Mouse (Mus musculus) thymus, postnatal 4 days (tissue): Measurements from ENCODE around the gene Lhpp.
A peak's percentile ranks its signal among the peaks of the same experiment; 100 is the strongest.

ENCODE experiments used
- DNase-seq: peaks from one replicate; pipeline ENCODE4 v3.0.0; 2021

The Lhpp gene

DNA sequence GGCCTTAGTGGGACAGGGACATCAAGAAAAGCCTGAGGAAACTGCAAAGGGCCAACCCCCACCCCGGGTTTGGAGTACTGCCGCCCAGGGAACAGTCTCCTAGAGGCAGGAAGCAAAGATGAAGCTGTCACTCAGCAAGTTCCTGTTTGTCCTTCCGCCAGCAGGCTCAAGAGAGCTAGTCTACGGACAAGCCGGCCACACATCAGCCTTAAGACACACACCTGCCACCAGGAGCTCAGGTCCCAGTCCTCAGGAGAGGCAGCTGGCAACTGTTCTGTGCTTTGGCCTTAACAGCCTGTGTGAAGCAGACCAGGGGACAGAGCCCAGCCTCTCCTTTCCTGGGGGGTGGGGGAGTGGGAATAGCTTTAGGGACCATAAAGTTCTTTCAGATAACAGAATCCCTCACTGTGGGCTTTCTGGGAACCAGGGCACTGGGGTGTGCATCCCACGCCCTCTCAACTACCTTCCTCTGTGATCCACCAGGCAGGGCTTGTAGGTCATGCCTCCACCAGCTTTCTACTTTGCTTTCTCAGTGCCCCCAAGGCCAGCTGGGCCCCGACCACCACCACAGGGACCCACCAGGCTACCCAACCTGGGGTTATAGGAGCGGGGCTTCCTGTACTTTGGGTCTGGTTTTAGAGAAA, 103.2 kb downstream of the Lhpp start:
- DNase-seq: peak; percentile 29

DNA sequence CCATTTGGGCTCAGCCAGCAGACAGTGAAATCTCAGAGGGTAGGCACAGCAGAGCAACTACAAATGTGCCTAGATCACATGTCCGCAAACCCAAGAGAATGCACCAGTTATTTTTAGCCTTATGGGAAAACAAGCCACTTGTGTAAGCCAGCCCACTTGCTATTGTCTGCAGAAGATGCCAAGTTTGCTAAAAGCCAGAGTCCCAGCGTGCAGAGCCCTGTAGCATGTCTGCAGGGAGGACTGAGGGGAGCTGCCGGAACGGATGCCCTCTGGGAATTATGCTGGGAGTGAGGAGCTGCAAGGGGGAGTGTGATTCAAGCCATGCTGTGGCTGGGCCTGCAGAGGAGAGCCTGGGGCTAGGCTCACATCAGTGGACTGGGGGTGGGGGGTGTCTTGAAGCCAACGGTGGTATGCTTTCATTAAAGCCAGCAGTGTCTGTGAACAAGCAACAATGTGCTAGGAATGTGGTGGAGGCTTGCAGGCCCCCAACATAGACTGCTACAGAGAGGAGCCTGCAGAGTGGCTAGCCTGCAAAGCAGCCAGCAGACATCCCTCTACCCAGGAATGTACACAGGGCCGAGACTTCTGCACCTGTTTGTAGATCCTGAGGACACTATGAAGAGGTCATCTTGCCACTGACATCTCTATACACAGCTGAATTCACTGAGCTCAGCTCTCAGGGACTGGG, 103.9 kb downstream of the Lhpp start:
- no peak for DNase-seq

DNA sequence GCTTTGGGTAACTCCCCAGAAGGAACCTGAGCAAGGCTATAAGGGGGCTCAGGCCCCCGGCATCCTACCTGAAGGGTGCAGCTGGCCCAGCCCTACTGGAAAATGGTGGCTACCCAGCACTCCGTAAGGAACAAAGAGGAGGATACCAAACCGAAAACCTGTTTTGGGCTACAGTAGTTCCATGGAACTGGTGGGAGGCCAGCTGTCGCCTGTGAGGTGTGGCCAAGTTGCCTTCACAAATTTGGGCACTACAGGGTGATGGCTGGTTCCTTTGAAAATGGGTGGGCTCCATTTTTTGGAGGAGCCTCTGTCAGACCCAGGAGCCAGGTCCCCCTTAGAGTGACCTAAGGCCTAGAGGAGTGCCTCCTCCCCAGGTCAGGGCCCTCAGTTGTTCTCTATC, 104.8 kb downstream of the Lhpp start:
- DNase-seq: no peak

DNA sequence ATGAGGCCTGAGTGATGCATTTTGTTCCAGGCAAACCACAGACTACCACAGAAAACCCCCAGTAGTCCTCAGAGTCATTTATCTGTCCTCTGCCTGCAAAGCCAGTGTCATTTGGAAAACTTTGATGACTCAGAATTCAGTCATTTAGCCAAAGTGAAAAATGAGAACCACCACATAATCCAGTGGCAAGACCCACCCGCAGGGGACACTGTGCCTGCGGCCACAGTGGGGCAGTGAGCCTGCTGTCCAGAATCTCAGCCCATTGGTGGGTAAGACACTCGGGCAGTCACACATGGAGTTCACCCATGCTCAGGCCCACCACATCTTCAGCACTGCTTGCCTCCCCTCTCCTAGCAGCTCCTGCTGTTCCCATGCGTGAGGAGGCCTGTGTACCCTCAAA, 109.1 kb downstream of the Lhpp start:
- DNase-seq: no peak

DNA sequence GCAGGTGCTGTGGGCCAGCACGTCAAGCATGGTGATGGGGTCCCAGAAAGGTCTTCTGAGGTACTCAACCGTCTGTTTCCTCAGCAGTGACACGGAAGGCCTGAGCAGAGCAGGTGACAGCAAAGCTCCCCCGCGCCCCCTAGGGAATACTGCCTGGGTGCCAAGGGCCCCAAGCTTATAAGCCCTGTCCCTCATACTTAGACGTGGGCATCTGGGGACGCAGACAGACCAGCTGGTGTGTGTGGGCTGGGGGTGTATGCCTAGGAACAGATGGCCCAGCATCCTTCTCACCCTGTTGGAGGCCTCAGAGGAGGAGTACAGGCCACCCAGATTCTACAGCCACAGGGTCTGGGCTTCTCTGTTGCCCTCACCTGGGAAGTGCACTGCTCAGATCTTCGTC, 110.1 kb downstream of the Lhpp start:
- peak; percentile 64 for DNase-seq

DNA sequence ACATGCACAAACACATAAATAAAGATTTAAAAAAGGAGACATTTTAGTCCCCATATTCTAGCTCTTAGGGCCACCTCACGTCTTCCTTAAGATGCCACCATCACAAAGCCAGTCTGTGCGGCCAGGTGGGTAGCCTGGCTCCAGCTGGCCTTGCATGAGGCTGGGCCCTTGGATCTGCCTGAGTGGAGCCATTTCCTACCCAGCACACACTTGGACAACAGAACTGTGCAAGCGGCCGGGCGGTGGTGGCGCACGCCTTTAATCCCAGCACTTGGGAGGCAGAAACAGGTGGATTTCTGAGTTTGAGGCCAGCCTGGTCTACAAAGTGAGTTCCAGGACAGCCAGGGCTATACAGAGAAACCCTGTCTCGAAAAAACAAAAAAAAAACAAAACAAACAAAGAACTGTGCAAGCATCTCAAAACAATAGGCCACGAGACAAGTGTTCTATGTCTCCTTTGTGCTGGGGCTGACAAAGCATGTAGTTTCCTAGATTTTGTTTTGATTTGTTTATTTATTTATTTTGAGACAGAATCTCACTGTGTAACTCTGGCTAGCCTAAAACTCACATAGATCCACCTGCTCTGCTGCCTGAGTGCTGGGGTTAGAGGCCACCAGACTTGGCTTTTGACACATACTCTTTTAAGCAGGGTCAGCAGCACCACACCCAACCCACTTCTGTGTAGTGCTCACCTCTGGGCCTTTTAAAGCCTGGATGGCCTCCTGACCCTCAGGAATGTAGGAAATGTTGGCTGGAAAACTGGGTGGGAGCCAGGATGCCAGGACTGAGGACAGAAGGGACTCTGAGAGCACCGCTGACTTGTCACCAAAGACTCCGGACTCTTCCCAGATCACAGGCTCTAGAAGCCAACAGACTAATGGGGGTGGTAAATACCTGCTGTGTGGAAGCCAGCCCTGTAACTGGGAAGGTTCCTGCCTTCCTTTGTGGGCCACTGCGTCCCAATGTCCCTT, 112.2 kb downstream of the Lhpp start:
- no peak for DNase-seq

DNA sequence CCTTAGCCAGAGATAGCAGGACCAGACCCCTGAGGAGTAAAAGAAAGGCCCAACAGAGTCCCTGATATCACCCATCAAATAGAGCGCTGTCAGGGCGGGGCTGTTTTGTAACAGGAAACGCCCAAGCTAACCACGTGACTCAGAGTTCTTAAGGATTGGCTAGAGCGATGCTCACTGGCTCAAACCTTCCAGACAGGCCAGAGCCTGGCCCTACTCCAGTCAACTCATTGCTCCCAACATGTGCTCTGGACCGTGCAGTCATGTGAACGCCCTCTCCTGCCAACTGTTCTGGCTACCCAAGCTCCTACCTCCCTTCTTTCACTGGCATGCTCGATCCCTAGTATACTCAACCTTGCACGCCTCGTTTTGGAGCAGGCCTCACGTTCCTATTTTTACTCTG, 113.5 kb downstream of the Lhpp start:
- no peak for DNase-seq

DNA sequence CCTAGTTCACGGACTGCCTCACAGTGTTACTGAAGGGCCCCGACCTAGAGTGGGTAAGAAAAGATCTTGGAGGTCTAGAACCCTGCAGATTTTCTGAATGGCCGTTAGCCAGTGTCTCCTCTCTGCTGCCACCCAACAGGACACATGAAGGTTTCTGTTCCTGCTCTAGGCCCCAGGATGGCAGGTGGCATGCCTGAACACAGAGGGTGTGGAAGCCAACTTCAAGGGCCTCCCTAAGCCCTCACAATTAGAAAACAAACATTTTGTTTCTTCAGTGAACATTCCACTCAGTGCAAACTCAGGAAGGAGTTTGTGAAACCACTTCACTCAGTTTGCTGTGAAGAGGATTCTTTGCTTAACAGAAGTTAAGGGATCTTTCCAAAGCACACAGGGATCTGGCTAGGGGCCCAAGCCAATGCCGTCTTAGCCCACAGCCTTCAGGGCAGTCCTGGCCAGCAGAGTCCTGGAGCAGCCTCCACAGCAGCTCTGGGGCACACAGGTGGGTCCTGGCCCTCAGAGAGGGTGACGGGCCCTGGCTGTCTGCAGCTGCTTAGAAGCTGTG, 114.1 kb downstream of the Lhpp start:
- DNase-seq: no peak

DNA sequence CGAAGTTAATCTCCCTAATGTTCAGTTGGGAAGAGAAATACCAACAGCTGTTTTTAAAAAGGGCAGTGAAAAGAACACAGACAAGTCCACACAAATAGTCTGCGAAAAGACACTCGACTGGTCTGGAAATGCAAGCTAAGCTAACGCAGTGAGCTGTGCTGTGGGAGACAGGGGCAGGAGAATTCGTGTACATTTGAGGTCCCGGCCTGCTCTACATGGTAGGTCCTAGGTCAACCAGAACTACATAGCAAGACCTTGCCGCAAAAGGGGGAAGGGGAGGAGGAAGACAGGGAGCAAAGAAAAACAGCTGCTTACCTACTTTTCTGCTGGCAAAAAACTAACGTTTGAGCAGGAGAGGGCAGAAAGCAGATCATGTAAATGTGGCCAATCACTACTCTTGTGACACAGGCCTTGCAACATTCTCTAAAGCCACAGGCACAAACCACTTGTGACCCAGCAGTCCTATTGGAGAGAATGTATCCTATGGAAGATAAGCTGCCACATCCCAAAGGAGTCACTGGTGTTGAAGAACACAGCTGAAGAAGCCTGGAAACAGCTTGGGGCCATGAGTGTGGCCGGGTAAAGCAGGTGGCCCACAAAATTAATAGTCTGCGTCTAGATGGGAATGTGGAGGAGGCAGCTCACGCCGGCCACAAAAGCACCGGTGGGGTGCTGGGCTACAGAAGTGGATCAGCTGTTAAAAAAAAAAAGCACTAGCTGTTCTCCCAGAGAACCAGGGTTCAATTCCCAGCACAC, 115.8 kb downstream of the Lhpp start:
- DNase-seq: no peak

DNA sequence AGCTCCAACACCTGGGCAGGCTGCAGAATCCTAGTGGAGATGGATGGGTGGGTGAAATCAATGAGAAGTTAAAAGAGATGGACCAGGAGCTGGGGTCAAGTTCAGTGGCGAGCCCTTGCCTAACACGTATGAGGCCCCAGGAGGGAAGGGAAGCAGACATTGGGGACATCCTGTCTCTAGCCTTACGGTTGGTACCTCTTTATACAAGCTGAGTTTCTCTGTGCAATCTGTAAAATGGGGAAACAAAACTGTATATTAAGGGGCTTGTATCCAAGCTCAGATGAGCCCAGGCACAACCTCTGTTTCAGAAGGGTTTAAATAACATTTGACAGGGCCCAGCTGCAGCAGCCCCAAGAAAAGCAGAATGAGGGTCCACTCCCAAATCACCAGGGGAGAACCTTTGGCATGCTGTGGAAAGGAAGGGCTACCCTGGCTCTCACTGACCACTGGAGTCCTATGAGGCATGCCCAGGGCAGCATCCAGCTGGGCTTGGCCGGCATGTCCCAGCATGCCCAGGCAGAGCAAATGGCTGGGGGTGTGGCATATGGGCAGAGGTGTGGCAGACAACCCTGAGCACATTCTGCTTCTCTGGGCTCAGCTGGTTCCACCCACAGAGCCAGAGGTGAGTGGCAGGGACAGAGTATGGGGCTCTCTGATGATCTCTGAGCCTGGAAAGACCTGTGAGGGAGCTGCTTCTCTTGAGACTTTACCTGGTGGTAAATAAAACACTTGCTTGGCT, 118.8 kb downstream of the Lhpp start:
- DNase-seq: no peak

DNA sequence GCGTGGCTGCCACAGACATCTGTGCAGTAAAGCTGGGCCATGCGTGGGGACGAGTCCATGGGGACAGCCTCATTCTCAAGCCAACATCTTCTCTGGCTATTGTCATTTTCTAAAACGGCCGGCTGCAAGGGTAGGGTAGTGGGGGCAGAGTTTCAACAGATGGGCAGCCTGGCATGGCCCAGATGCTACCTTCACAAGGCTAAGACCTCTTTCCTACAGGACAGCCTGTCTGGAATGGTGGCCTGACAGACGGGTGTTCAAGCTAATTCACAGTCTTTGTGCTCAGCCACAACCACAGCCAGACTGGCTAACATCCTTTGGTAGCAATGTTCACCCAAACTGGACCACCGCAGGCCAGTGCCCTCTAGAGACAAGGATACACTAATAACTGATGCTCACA, 120.1 kb downstream of the Lhpp start:
- no peak for DNase-seq

DNA sequence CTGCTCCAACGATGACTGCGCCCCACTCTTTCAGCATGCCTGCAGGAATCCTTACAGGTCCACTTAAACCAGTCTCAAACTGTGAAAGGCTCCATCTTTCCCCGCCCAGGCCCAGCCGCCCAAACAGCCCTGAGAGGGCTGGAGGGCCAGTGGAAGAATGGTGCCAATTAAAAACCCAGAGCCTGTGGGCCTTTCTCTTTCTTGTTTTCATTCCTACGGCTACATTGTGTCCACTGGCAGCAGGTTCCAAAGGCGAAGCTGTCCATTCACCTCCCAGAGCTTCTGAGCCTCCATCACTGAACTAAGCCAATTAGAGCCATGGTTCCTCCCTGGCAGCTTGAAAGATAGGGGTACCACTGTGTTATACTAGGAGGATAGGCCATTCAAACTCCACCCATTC, 121.1 kb downstream of the Lhpp start:
- DNase-seq: no peak

DNA sequence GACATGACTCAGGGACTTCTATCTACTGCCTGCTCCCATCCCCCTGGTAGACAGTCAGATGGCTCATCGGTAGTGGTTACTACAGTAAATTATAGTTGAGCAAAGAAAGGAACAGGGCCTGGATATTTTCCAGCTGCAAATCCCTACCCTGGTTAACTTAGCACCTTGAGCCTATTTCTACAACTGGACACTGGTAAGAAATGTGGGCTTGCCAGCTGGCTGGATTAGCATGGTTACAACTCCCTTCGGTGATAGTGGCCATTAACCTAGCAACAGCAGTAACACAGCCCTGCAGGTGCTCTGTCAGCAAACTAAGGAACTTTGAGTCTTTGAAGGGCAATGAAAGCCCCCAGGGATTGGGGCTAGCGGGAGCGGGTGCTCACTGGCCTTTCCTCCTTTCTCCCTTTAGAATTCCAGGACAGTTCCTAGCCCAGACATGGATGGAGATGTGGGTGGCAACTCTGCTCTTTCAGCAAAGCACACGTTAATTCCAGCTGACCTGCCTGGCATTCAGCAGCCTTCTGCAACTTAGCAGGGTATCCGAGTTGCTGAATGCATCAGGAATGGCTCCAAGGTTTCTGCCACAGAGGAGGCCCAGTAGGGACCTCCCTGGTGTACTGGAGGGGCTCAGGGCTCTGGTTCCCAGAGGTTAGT, 121.8 kb downstream of the Lhpp start:
- DNase-seq: no peak

DNA sequence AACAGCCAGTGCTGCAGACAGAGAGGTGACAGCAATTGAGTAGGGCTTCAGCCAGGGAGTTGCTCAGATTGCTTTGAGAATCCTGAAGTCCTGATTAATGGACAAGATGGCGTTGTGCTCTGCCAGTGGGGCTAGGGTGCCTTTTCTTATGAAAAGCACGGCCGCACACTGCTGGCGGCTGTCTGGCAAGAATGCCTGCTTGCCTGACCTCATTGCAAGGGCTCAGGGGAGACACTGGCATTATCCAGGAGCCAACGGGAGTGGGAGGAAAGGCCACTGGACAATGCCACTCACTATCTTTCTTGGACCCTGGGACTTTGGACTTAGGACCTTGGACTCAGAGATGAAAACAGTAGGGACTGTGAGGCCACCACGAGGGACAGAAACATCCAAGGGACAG, 123.1 kb downstream of the Lhpp start:
- no peak for DNase-seq

DNA sequence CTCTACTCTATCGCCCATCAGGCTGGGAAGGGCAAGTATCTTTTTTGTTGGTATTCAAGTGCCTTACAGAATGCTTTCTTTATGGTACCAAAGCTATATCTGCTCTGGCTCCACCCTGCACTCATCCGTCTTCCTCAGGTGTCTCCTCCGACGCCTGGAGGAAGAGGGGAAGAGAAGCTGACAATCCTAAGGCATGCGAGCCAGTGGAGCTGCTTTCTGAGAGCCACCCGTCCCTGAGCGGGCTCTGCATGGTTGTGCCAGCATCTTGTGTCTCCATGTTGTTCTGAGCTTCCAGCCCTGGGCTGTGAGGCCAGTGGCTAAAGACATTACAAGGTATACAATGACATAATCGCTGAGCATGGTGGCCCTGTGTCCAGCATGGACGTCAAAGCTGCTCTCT, 123.8 kb downstream of the Lhpp start:
- DNase-seq: no peak

DNA sequence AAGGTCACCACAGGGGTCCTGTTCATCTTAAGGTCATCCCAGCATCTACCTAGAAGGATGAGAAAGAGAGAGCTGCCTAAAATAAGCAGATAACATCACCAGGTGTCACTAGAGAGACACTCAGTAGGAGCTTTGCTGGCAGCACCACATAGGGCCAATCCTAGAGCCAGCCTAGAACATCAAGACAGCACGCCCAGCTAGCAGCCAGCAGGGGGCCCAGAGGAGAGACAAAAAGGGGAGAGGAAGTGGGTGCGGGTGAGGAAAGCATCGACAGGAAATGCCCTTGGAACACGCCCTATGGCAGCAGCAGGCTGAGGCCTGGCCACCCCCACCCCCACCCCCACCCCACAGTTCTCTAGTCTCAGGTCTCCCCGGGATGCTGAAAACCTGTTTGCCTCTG, 124.7 kb downstream of the Lhpp start:
- peak; percentile 94 for DNase-seq

DNA sequence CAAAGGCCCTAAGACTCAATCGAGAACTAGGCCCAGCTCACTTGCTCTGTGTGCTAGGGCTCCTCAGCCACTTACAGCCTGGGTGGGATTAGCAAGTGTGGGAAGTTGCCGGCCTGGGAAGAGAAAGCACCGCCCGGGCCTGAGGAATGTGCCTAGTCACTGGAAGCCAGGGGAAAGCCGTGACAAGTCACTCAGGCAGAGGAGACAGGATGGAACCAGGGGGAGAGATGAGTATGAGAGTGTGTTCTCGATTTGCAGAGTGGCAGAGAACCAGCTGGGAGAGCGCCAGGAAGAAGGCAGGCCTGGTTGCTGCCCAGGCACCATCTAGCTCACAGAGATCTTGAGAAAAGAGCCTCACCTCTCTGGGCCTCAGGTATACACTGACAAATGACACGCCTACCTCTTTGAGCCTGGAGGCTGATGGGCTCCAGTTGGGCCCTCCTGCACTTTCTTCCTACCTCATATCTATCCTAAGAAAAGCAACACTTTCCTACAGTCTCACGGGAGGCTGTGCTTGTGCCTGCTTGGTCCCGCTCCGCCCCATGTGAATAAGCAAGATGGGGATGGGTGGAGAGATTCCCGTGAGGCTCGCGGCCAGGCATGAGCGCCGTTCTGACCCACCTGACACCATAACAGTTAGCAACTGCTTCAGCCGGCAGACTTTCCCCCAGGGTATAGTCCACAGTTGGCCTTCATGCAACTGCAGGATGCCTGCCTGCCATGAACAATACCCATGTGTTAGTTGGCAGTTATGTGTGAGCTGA, 125.8 kb downstream of the Lhpp start:
- DNase-seq: peak; percentile 43

DNA sequence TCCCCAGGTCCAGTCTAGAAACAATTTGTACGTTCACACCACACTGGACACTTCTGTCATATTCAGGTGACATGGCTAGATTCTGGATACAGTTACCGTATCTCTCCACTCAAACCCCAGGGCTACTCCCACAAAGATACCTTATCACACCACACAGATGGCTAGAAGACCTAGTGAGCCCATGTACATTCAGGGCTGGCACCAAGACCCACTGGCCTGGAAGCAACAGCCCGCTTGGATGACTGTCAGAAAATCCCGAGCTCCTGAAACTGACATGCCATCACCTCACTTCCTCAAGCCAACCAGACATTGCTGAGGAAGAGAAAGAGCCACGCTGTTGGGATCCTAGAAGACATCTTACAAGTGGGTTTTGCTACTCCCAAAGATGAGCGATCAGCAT, 128.4 kb downstream of the Lhpp start:
- DNase-seq: no peak

DNA sequence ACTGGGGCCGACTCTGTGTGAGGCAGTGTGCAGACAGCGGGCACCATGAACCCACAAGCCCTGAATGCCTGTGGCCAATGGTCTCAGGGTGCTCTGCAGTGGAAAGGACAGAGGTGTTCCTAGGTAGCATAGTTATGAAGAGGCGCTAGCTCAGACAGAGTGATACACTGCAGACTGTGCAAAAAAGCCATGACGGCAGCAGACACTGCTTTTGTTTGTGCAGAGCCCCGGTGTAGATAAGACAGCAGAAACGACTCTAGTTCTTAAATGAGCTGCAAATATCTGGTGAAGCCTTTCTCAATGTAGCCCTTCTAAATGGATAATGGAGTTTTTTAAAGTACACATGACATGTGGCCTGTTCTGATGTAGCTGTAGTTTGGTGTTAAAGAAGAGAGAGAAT, 129.4 kb downstream of the Lhpp start:
- DNase-seq: no peak

DNA sequence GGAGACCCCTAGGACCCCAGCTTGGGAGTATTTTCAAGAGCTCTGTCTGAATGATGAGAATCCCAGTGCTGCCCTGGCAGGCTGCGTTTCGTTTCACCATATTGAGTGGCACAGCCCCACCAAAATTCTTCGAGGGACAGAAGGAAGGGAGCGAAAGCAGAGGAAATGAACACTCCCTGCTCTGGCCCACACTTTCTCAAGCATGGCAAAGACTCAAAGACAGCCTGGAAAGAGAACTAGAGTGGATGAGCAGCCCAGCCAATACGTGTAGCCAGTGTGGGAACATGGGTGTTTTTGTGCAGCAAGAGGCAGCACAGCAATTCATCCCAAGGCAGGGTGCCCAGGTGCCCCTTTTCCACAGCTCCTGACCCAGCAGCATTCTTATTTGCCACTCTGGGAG, 132.5 kb downstream of the Lhpp start:
- no peak for DNase-seq

DNA sequence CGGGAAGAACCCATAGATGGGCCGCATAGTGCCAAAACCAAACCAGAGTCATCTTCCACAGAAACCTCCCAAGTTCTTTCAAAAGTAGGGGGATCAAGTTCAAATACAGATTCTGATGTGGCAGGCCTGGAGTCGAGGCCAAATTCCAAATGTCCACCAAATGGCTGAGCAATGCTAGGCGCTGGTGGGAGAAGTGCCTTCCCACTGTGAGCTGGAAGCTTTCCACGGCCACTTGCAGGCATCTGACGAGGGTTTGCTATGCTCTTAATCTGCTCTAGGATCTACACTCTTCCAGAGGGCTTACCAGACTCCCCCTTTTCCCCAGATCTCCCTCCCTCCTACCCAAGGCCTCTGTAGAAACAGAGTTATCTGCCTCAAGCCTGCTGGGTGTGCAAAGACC, 136.7 kb downstream of the Lhpp start:
- DNase-seq: no peak
